Mouse (Mus musculus): Measurements from ENCODE around the gene Zmynd12.
A peak's percentile ranks its signal among the peaks of the same experiment; 100 is the strongest.

DNA sequence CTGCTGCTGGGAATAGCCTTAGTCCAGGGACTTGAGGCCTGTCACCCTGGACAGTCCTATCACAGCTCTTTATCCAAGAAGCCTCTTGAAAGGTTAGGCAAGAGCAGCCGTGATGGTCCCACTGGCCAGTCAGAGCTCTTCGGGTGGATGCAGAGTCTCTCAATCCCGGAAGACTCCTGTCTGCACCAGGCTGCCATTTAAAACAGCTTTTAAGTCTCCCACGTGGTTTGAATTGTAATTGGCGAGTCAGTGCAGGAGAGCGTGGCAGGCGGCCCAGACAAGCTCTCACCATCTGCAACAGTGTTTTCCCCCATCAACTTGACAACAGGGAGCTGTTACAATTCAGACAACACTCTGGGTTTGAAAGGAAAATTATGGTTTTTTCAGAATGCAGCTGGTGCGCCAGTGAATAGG is 38.1 kb downstream of the Zmynd12 start:
- peak; percentile 48 for TF ChIP-seq EP300 (IDR thresholded peaks at IDR 0.05)
- no peak for TF ChIP-seq CTCF (IDR thresholded peaks at IDR 0.05)

Data from lung, postnatal 0 days (tissue).